Mouse (Mus musculus): Measurements from ENCODE around the gene Olfr855. TPM values are rescaled to one million over a fixed set of nuclear protein-coding genes. Genes with fewer than 3 reads are reported as not detected.

The Olfr855 gene
- not detected in 2 replicates for total RNA-seq (2021)
- long read RNA-seq, experiment 1: 0 reads
- long read RNA-seq, experiment 2: 0 reads

GRCm38 (mm10) chr9:19582317-19582716 is at the start of gene Olfr855:
Olfr855 (plus strand) TSS chr9:19582617.
- DNase-seq: no peak

DNA sequence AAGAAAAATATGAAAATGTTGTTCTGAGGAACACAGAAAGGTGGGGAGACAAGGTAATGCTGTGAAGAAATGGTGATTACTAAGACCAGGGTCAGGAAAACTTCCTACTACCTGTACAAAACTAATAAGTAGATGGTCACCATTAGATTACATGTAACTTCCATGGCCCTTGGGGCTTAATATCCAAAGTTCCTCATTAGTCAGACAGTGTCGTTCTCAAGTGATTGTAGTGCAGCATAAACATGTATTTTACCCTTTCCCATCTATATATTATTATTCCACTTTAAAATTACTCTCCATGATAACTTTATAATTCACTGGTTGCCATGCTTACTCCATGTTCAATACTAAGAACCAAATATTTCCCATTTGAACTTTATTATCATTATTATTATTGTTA is 41.4 kb upstream of the Olfr855 start, which contains the start of gene Olfr853:
TSS of gene Olfr853 (minus strand) at position 101 of the 400 bp plus-strand sequence.
- no peak for DNase-seq

GRCm38 (mm10) chr9:19567282-19567681 is 15.1 kb upstream of the Olfr855 start, which contains the start of gene Olfr854:
Olfr854 (minus strand) TSS chr9:19567382.
- DNase-seq: no peak

- no peak for DNase-seq
Measured at GRCm38 (mm10) chr9:19621297-19621696, 38.9 kb downstream of the Olfr855 start.

- DNase-seq: peak; percentile 91
Measured at GRCm38 (mm10) chr9:19621843-19622822, 39.7 kb downstream of the Olfr855 start, which contains the start of gene Zfp317. Zfp317 (plus strand) TSS chr9:19622102.

- no peak for DNase-seq
Measured at GRCm38 (mm10) chr9:19629574-19629973, 47.2 kb downstream of the Olfr855 start.

Other genes with a start within 250 kb of the Olfr855 start
- gene Olfr845, start 246.2 kb upstream of the Olfr855 start, total RNA-seq (2021): not detected in 2 replicates
- not detected in 2 replicates for gene Olfr846, start 218.6 kb upstream of the Olfr855 start, total RNA-seq (2021)
- gene Olfr847, start 203.9 kb upstream of the Olfr855 start, total RNA-seq (2021): not detected in 2 replicates
- gene Olfr849, start 142.4 kb upstream of the Olfr855 start, total RNA-seq (2021): not detected in 2 replicates
- gene Olfr850, start 104.4 kb upstream of the Olfr855 start, total RNA-seq (2021): not detected in 2 replicates
- not detected in 2 replicates for gene Olfr851, start 89.3 kb upstream of the Olfr855 start, total RNA-seq (2021)
- gene Olfr853, start 41.5 kb upstream of the Olfr855 start, total RNA-seq (2021): not detected in 2 replicates
- gene Olfr854, start 15.2 kb upstream of the Olfr855 start, total RNA-seq (2021): not detected in 2 replicates
- gene Zfp317, start 39.5 kb downstream of the Olfr855 start, total RNA-seq (2021): 16.2 and 18.7 TPM in 2 replicates
- not detected in 2 replicates for gene Olfr857, start 126.8 kb downstream of the Olfr855 start, total RNA-seq (2021)
- gene Olfr58, start 197.7 kb downstream of the Olfr855 start, total RNA-seq (2021): not detected in 2 replicates
- not detected in 2 replicates for gene Olfr859, start 222.3 kb downstream of the Olfr855 start, total RNA-seq (2021)

Measured in adrenal gland, postnatal 14 days (tissue).